ENCODE assay signal across 19 mouse cellular contexts in the genomic region with DNA sequence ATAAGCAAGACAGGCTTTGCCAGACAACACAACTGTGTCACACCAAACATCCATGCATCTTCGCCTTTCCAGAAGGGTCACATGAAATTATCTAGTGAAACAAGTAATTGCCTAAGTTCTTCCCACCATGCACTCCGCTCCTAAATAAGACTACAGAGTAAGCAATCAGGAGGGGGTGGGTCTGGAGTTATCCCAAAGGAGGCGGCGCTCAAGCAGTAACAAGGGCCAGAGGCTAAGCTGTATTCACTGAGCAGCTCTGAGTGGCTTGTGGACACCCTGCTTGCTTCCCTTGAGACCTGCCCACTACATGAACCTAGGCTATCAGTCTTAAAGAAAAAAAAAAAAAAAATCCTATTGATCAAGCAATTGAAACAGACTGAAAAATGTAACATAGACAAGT. TPM values are rescaled to one million over a fixed set of nuclear protein-coding genes. Genes with fewer than 3 reads are reported as not detected.
DNase-seq lines count a peak whose midpoint lies in the region; TF ChIP-seq lines count a peak whose summit lies in the region.
"Had no signal": no experiment of that assay in that cellular context is flagged by ENCODE, and none has a peak within 500 bp of the region (broad histone marks: within the 10 kb centered on the region; RNA-seq: fewer than 3 reads in every experiment).

No protein-coding gene starts in this region.

- WGBS in heart, embryonic 10.5 days: 89% methylated on average over 4 of the region's 4 CpGs
- WGBS in kidney, adult 2 months: 86% methylated on average over 4 of the region's 4 CpGs

- no peak for TF ChIP-seq CTCF in kidney, adult 2 months (conservative IDR thresholded peaks at IDR 0.05; ENCODE audit: insufficient read depth, insufficient read length, low read depth, low read length)

- no peak for DNase-seq in heart, embryonic 10.5 days (ENCODE audit: low spot score)
- no peak for DNase-seq in heart, adult 11 months
- peak; percentile 34 for DNase-seq in kidney, postnatal 10 days
- DNase-seq in kidney, adult 2 months: no peak
- peak; percentile 40 for DNase-seq in lung, postnatal 10 days
- no peak for DNase-seq in lung, postnatal 4 days
- DNase-seq in urinary bladder, postnatal 14 days (ENCODE audit: low spot score): no peak
- DNase-seq: cerebellum, adult 2 months; cerebellum, postnatal 25 days; liver; midbrain, embryonic 14.5 days; retina, postnatal 1 day had no signal

- H3K27me3 ChIP-seq in heart, embryonic 10.5 days (ENCODE audit: insufficient read depth, poor library complexity, severe bottlenecking): no peaks in the 10 kb centered on the region
- H3K27me3 ChIP-seq in kidney, adult 2 months (replicated peaks; ENCODE audit: control insufficient read depth, insufficient read depth, low read length): no peaks in the 10 kb centered on the region
- H3K27me3 ChIP-seq: embryonic facial prominence, embryonic 12.5 days; heart, embryonic 15.5 days; hindbrain, embryonic 12.5 days; liver, embryonic 15.5 days; neural tube, embryonic 12.5 days had no signal

- TF ChIP-seq POLR2A in kidney, adult 2 months (IDR thresholded peaks at IDR 0.05; ENCODE audit: low read depth, low read length): no peak

- no peaks in the 10 kb centered on the region for H3K9me3 ChIP-seq in heart, embryonic 10.5 days
- H3K9me3 ChIP-seq: embryonic facial prominence, embryonic 12.5 days; heart, embryonic 15.5 days; hindbrain, embryonic 12.5 days; limb, embryonic 10.5 days; liver, embryonic 15.5 days; neural tube, embryonic 12.5 days had no signal

- no peak overlapping the region for H3K4me3 ChIP-seq in heart, embryonic 10.5 days
- no peak overlapping the region for H3K4me3 ChIP-seq in kidney, adult 2 months (ENCODE audit: insufficient read depth, low read depth, low read length)
- H3K4me3 ChIP-seq: embryonic facial prominence, embryonic 12.5 days; heart, embryonic 15.5 days; hindbrain, embryonic 12.5 days; layer of hippocampus, adult 2 months; limb, embryonic 10.5 days; liver, embryonic 15.5 days; neural tube, embryonic 12.5 days had no signal

- 0 out of 2 replicates have a peak overlapping the region, but pooled peaks have one; percentile 23 for H3K27ac ChIP-seq in heart, embryonic 10.5 days
- no peak overlapping the region for H3K27ac ChIP-seq in kidney, adult 2 months (ENCODE audit: insufficient read depth, low read depth, low read length)
- H3K27ac ChIP-seq: embryonic facial prominence, embryonic 12.5 days; hindbrain, embryonic 12.5 days; layer of hippocampus, adult 2 months; limb, embryonic 10.5 days; liver, embryonic 15.5 days; neural tube, embryonic 12.5 days had no signal

- H3K36me3 ChIP-seq in heart, embryonic 10.5 days: peaks cover 25% of the 10 kb centered on the region; the same call in 1 of the 2 replicates
- H3K36me3 ChIP-seq in kidney, adult 2 months (ENCODE audit: control insufficient read depth, insufficient read depth, low read length): no peaks in the 10 kb centered on the region
- H3K36me3 ChIP-seq: heart, embryonic 15.5 days; liver, embryonic 15.5 days had no signal

- H3K4me1 ChIP-seq in heart, embryonic 10.5 days: peaks cover 32% of the 10 kb centered on the region
- H3K4me1 ChIP-seq in kidney, adult 2 months (ENCODE audit: control insufficient read depth, insufficient read depth, low read length): no peaks in the 10 kb centered on the region
- H3K4me1 ChIP-seq: hindbrain, embryonic 12.5 days; neural tube, embryonic 12.5 days had no signal

RNA-seq across cellular contexts. Expression of a gene that starts 44.9 kb away (rescaled TPM):
- 117 and 143 TPM in 2 replicates for polyA plus RNA-seq in heart, embryonic 10.5 days (2016; fragmentation: Nextera tagmentation; extraction: Ambion mirVana)
- polyA plus RNA-seq in kidney, adult 2 months (2012; rRNA removed): 2.1 and 2.3 TPM in 2 replicates

Comparison
In these comparisons a context has a peak if more than half of its experiments do, and no peak if none do; other contexts are left out.
1. DNase-seq: peak in kidney, postnatal 10 days (single experiment) and lung, postnatal 10 days (single experiment); none in heart, embryonic 10.5 days (single experiment), heart, adult 11 months (single experiment), kidney, adult 2 months (single experiment), lung, postnatal 4 days (0 of 2) and urinary bladder, postnatal 14 days (single experiment).
2. RNA of a gene that starts 44.9 kb away (polyA plus RNA-seq): 117 to 143 TPM in heart, embryonic 10.5 days; 2.1 to 2.3 TPM in kidney, adult 2 months; every median in the first group is over 10 times any median in the second.